Mouse (Mus musculus) kidney, embryonic 14.5 days (tissue): ENCODE measurements around the gene Lrp5. TPM values are rescaled to one million over a fixed set of nuclear protein-coding genes. Genes with fewer than 3 reads are reported as not detected.
A peak's percentile ranks its signal among the peaks of the same experiment; 100 is the strongest.

Experiments used
- ATAC-seq: fragments of 200-750 bp; cut with Nextera tagmentation; 2 replicates; pipeline ENCODE4 v1.8.0; 2017; ENCODE audit warnings: moderate number of reproducible peaks, mild to moderate bottlenecking, moderate TSS enrichment, moderate library complexity; ENCODE audit not compliant: low FRiP score, low TSS enrichment
- H3K27ac ChIP-seq: fragments of 300-500 bp; sonication (generic); 2 replicates; pipeline ENCODE4 v1.5.1; 2014; ENCODE audit warnings: low read depth, mild to moderate bottlenecking, low read length, moderate library complexity, mixed read lengths
- H3K27me3 ChIP-seq: fragments of 300-500 bp; sonication (generic); 2 replicates; pipeline ENCODE4 v1.6.1; 2014; ENCODE audit warnings: mild to moderate bottlenecking, low read length; ENCODE audit not compliant: control insufficient read depth, insufficient read depth
- H3K36me3 ChIP-seq: fragments of 300-500 bp; sonication (generic); 2 replicates; pipeline ENCODE4 v1.6.1; 2014; ENCODE audit warnings: low read length, mixed read lengths; ENCODE audit not compliant: control insufficient read depth, insufficient read depth
- H3K4me1 ChIP-seq: fragments of 300-500 bp; sonication (generic); 2 replicates; pipeline ENCODE4 v1.6.1; 2014; ENCODE audit warnings: low read length, mixed read lengths; ENCODE audit not compliant: control insufficient read depth, insufficient read depth
- H3K4me2 ChIP-seq: fragments of 300-500 bp; sonication (generic); replicated peaks from 2 replicates; pipeline ENCODE4 v1.6.1; 2014; ENCODE audit warnings: low read depth, mild to moderate bottlenecking, low read length
- H3K4me3 ChIP-seq: fragments of 300-500 bp; sonication (generic); 2 replicates; pipeline ENCODE4 v1.5.1; 2014; ENCODE audit warnings: mild to moderate bottlenecking, low read length
- H3K9ac ChIP-seq: fragments of 300-500 bp; sonication (generic); 2 replicates; pipeline ENCODE4 v1.6.1; 2014; ENCODE audit warnings: low read depth, mild to moderate bottlenecking, low read length, moderate library complexity
- H3K9me3 ChIP-seq: fragments of 300-500 bp; sonication (generic); 2 replicates; pipeline ENCODE4 v1.6.1; 2016; ENCODE audit warnings: low read length; ENCODE audit not compliant: control insufficient read depth
- WGBS: fragments of 180-500 bp; shearing (Covaris S2); extraction: QIAGEN DNeasy Blood & Tissue Kit; methylation state at CpG from one replicate; pipeline ENCODE4 v1.1.7; 2014; 5-methylcytosine and 5-hydroxymethylcytosine counted together
- polyA plus RNA-seq: library from polyadenylated mRNA; unstranded; fragments of >200 nt; fragmentation: Nextera tagmentation; extraction: Ambion mirVana; gene quantifications from 2 replicates; pipeline ENCODE4 v1.2.1, GENCODE M21; 2014

Lrp5 gene
- polyA plus RNA-seq, 1 experiment from 2014 or later = 10.1 TPM

DNA sequence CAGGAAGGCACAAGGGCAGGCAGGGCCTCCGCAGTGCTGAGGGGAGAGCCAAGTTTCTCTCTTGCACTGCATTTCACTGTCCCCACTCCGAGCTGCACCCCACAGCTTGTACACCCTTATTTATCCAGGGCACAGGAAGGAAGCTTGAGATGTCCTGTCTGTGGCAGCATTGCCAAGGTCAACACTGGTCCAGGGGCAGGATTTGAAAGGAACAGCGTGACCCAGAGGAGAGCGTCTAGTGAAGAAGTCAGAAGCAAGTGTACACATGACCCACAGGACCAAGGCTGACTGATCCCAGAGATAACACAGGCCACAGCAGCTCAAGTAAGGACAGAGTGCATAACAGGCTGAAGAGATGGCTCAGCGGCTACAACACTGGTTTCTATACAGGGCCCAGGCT lies 32.3 kb downstream of the Lrp5 start:
- no peaks in the 10 kb centered on the region for H3K4me1 ChIP-seq
- no peak overlapping the region for H3K9ac ChIP-seq
- H3K27me3 ChIP-seq = no peaks in the 10 kb centered on the region
- H3K4me2 ChIP-seq = no peak overlapping the region
- peaks cover 14% of the 10 kb centered on the region for H3K9me3 ChIP-seq
- no peak for ATAC-seq
- no peak overlapping the region for H3K4me3 ChIP-seq
- 81% methylated on average over 5 of the region's 5 CpGs for WGBS
- H3K27ac ChIP-seq = 0 out of 2 replicates have a peak overlapping the region, but pooled peaks have one; percentile 11
- H3K36me3 ChIP-seq = peaks cover 53% of the 10 kb centered on the region

DNA sequence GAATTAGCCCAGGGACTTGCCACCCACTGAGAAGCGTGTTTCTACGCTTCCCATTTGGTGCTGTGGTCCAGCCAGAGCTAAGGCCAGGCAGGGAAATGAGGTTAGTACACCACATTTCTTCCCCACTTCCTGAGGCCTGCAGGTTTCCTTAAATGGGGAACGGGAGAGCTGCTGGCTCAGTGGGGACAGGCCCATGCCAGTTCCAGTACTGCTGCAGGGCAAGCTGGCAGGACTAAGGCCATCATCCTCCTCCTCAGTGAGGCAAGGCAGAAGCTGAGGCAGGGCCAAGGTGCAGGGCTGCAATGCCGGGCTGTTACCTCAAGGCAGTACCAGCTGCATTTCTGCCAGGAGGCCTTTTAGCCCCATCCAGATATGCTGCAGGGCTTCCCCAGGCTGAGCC lies 32.9 kb downstream of the Lrp5 start:
- no peak for ATAC-seq
- Histone ChIP-seq H3K4me1 (no peaks in the 10 kb centered on the region), H3K27me3 (no peaks in the 10 kb centered on the region), H3K9me3 (peaks cover 14% of the 10 kb centered on the region), H3K27ac (no peak overlapping the region), H3K4me3 (no peak overlapping the region), H3K4me2 (no peak overlapping the region), H3K9ac (no peak overlapping the region), H3K36me3 (peaks cover 48% of the 10 kb centered on the region)
- 85% methylated on average over 4 of the region's 4 CpGs for WGBS

DNA sequence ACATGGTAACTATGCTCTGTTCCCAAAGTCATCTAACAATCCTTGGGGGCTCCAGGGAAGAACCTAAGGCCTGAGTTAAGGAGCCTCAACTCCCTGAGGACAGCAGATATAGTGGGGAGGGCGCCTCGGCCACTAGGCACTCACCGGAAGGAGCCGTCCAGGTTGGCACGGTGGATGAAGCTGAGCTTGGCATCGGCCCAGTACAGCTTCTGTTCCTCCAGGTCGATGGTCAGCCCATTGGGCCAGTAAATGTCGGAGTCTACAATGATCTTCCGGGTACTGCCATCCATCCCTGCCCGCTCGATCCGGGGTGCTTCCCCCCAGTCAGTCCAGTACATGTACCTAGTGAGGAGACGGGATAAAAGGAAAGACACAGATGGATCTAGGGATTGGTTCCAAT lies 34.4 kb downstream of the Lrp5 start:
- H3K4me2 ChIP-seq = no peak overlapping the region
- 98% methylated on average over 13 of the region's 13 CpGs for WGBS
- H3K4me3 ChIP-seq = no peak overlapping the region
- H3K9ac ChIP-seq = no peak overlapping the region
- H3K36me3 ChIP-seq = peaks cover 46% of the 10 kb centered on the region
- H3K4me1 ChIP-seq = 0 out of 2 replicates have a peak, but pooled peaks cover 7% of the 10 kb centered on the region
- H3K27ac ChIP-seq = no peak overlapping the region
- ATAC-seq = no peak
- H3K27me3 ChIP-seq = no peaks in the 10 kb centered on the region
- peaks cover 7% of the 10 kb centered on the region; the same call in 1 of the 2 replicates for H3K9me3 ChIP-seq

DNA sequence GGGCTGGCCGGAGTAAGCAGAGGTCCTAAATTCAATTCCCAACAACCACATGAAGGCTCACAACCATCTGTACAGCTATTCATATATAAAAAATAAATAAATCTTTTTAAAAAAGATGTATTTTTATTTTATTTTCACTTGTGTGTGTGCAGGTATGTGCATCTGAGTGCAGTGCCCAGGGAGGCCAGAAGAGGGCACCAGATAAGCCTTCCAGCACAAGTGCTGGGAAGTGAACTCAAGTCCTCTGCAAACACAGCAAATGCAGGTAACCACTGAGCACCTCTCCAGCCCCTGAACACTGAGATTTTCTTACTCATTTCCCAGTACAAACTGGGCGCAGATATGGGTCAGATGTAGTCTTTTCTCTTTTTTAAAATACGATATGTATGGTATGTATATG lies 35.1 kb downstream of the Lrp5 start:
- Histone ChIP-seq H3K36me3 (peaks cover 51% of the 10 kb centered on the region), H3K4me2 (no peak overlapping the region), H3K9me3 (peaks cover 7% of the 10 kb centered on the region; the same call in 1 of the 2 replicates), H3K27me3 (no peaks in the 10 kb centered on the region), H3K9ac (no peak overlapping the region), H3K4me3 (no peak overlapping the region), H3K27ac (no peak overlapping the region), H3K4me1 (0 out of 2 replicates have a peak, but pooled peaks cover 7% of the 10 kb centered on the region)
- no peak for ATAC-seq
- 98% methylated on average over 3 of the region's 3 CpGs for WGBS

DNA sequence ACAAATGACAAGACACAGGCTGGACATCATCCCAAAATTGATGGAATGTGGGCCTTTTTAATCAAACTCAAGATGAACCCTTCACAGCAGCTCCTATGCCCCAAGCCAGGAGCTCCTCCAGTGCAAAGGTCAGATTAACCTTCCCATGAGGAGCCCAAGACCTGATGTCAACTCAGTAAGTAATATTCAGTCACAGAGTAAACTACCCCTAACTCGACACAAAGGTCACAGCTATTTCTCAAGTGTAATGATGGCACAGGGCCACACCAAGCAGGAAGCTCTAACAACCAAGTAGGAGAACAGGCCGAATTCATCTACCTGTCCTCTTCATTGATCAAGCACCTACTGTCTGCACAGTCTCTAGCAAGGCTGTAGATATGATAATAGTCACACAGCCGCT lies 35.9 kb downstream of the Lrp5 start:
- Histone ChIP-seq H3K27ac (no peak overlapping the region), H3K9ac (no peak overlapping the region), H3K36me3 (peaks cover 57% of the 10 kb centered on the region), H3K4me1 (0 out of 2 replicates have a peak, but pooled peaks cover 7% of the 10 kb centered on the region), H3K9me3 (peaks cover 7% of the 10 kb centered on the region; the same call in 1 of the 2 replicates), H3K4me3 (no peak overlapping the region), H3K27me3 (no peaks in the 10 kb centered on the region), H3K4me2 (no peak overlapping the region)
- no peak for ATAC-seq
- WGBS = 88% methylated on average over 3 of the region's 3 CpGs

DNA sequence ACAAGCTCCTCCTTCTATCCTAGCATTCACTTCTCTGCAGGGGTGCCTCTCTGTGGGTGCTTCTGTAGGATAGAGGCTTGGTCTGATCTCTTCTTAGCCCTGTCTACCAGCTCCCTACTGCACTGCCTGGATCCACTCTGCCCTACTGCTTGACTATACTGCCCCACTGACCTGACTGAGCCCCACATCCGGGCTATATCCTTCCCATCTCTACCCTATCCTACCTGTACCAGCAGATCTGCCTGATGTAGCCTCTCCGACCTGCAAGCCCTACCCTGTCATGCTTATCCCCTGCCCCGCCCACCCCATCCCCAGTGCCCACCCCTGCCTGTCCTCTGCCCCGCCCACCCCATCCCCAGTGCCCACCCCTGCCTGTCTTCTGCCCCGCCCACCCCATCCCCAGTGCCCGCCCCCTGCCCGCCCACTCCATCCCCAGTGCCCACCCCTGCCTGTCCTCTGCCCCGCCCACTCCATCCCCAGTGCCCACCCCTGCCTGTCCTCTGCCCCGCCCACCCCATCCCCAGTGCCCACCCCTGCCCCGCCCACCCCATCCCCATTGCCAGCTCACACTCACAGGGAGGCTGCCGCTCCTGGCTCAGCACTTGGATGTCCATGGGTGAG lies 37.4 kb downstream of the Lrp5 start:
- peak; percentile 50; the same call in 1 of the 2 replicates for ATAC-seq
- Histone ChIP-seq H3K9me3 (peaks cover 7% of the 10 kb centered on the region; the same call in 1 of the 2 replicates), H3K4me3 (no peak overlapping the region), H3K27me3 (no peaks in the 10 kb centered on the region), H3K4me1 (0 out of 2 replicates have a peak, but pooled peaks cover 7% of the 10 kb centered on the region), H3K27ac (no peak overlapping the region), H3K4me2 (no peak overlapping the region), H3K9ac (no peak overlapping the region), H3K36me3 (peaks cover 62% of the 10 kb centered on the region)
- 67% methylated on average over 8 of the region's 11 CpGs for WGBS

DNA sequence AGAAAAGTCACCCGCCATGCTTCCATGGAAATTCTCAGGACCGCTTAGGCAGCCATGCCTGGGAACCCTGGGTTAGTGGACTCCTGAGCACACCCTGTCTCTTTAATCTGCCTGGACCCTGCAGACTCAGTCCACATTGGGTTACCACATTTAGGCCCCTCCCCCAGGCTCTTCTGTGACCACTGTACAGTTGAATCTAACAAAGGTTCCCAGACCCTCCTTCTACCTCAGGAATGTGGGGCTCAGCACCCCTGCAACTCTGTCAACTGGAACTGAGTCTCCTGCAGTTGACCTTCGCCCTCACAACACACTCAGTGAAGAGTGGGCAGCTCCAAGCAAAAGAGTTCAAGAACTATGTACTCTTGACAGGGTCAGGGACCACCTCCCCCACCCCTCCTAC lies 38.4 kb downstream of the Lrp5 start:
- H3K4me2 ChIP-seq = no peak overlapping the region
- H3K27me3 ChIP-seq = no peaks in the 10 kb centered on the region
- H3K4me1 ChIP-seq = peaks cover 9% of the 10 kb centered on the region; the same call in 1 of the 2 replicates
- ATAC-seq = no peak
- H3K9ac ChIP-seq = no peak overlapping the region
- H3K36me3 ChIP-seq = peaks cover 66% of the 10 kb centered on the region
- 77% methylated on average over 3 of the region's 3 CpGs for WGBS
- peaks cover 7% of the 10 kb centered on the region; the same call in 1 of the 2 replicates for H3K9me3 ChIP-seq
- no peak overlapping the region for H3K27ac ChIP-seq
- no peak overlapping the region for H3K4me3 ChIP-seq

DNA sequence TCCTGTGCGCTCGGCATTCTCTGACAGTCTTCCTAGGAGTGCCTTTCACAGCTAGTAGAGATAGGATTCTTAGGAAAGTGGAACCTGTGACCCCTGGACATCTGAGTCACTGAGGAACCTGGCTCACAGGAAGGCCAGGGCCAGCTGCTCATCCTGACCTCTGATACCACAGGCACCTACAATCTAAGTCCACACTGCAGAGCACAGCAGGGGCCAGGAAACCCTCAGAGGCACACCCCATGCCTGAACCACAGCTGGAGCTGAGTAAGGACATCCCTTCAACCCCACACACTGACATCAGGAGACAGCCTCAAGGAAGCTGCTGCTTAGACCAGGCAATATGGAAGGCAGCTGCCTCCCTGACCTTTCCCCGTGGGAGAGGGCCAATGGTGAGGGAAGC lies 40.6 kb downstream of the Lrp5 start:
- Histone ChIP-seq H3K9me3 (no peaks in the 10 kb centered on the region), H3K27ac (0 out of 2 replicates have a peak overlapping the region, but pooled peaks have one; percentile 24), H3K4me2 (no peak overlapping the region), H3K27me3 (no peaks in the 10 kb centered on the region), H3K4me1 (peaks cover 26% of the 10 kb centered on the region), H3K36me3 (peaks cover 56% of the 10 kb centered on the region), H3K4me3 (no peak overlapping the region), H3K9ac (no peak overlapping the region)
- ATAC-seq = no peak
- WGBS = 80% methylated on average over 3 of the region's 3 CpGs

DNA sequence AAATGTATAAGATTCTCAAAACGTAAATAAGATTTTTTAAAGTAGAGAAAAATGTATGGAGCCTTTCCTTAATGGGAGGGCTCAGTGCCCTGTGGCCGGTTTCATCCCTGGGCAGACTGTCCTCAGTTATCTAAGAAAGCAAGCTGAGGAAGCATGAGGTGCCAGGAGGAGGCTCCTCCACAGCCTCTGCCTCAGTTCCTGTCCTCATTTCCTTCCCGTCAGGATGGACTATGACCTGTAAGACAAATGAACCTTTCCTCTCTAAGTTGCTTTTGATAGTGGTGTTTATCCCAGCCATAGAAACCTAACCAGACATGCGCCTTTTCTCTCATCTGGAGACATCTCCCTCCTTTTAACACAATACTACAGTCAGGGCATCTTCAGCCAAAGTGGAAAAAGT lies 41.0 kb downstream of the Lrp5 start:
- Histone ChIP-seq H3K4me3 (no peak overlapping the region), H3K9me3 (no peaks in the 10 kb centered on the region), H3K9ac (no peak overlapping the region), H3K36me3 (peaks cover 60% of the 10 kb centered on the region), H3K4me2 (no peak overlapping the region), H3K4me1 (peaks cover 29% of the 10 kb centered on the region), H3K27me3 (no peaks in the 10 kb centered on the region), H3K27ac (0 out of 2 replicates have a peak overlapping the region, but pooled peaks have one; percentile 24)
- WGBS = 84% methylated on average over 4 of the region's 4 CpGs
- ATAC-seq = no peak
